ENCODE assay signal across 8 mouse cellular contexts in the genomic region with DNA sequence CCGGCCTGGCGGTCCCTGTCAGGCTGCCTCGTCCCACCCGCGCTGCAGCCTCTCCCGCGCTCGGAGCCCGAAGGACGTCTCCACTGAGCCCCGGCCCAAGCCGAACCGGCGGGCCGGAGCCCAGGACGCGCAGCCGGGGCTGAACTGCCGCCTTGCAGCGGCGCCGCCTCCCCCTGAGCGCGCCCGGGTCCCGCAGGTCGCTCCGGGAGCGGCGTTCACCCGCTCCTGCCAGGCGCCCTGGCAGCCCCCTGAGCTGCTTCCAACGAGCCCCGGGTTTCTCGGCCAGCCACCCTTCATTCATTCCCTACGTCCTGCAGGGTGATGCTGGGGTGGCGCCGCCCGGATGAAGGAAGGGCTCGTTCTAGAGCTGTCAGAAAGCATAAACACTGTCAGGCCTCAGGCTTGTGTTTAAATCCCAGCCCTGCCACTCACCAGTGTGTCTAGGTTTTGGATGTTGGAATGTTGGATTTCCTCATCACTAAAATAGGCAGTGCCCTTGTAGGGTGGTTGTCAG. TPM values are rescaled to one million over a fixed set of nuclear protein-coding genes. Genes with fewer than 3 reads are reported as not detected.
DNase-seq lines count a peak whose midpoint lies in the region; ATAC-seq and TF ChIP-seq lines count a peak whose summit lies in the region.

No protein-coding gene starts in this region.

- peak overlapping the region; percentile 98 for H3K9ac ChIP-seq in embryonic facial prominence, embryonic 13.5 days

- H3K79me3 ChIP-seq in C2C12 (ENCODE audit: low read depth): peaks cover 10% of the 10 kb centered on the region

- no peak for TF ChIP-seq CTCF in C2C12 (IDR thresholded peaks at IDR 0.05; ENCODE audit: control insufficient read depth, insufficient read depth, insufficient read length)

- no peaks in the 10 kb centered on the region for H3K27me3 ChIP-seq in heart, embryonic 10.5 days (ENCODE audit: insufficient read depth, poor library complexity, severe bottlenecking)
- no peaks in the 10 kb centered on the region for H3K27me3 ChIP-seq in C2C12 (ENCODE audit: control insufficient read depth, insufficient read depth, insufficient read length)
- no peaks in the 10 kb centered on the region for H3K27me3 ChIP-seq in embryonic facial prominence, embryonic 13.5 days
- no peaks in the 10 kb centered on the region for H3K27me3 ChIP-seq in limb, embryonic 10.5 days (ENCODE audit: low read depth, poor library complexity, severe bottlenecking)
- H3K27me3 ChIP-seq in myocyte (ENCODE audit: control insufficient read depth, insufficient read depth, insufficient read length): no peaks in the 10 kb centered on the region

- WGBS in heart, embryonic 10.5 days: under 1% methylated on average over 40 of the region's 40 CpGs
- under 1% methylated on average over 40 of the region's 40 CpGs for WGBS in embryonic facial prominence, embryonic 13.5 days
- WGBS in limb, embryonic 10.5 days: under 1% methylated on average over 40 of the region's 40 CpGs

- TF ChIP-seq POLR2A in myocyte (IDR thresholded peaks at IDR 0.05; ENCODE audit: insufficient read length, low read depth): no peak

- H3K27ac ChIP-seq in heart, embryonic 10.5 days: peak overlapping the region; percentile 91
- H3K27ac ChIP-seq in embryonic facial prominence, embryonic 13.5 days: peak overlapping the region; percentile 74
- peak overlapping the region; percentile 91 for H3K27ac ChIP-seq in limb, embryonic 10.5 days

- H3K9me3 ChIP-seq in heart, embryonic 10.5 days: no peaks in the 10 kb centered on the region
- H3K9me3 ChIP-seq in embryonic facial prominence, embryonic 13.5 days: no peaks in the 10 kb centered on the region
- H3K9me3 ChIP-seq in limb, embryonic 10.5 days (replicated peaks): no peaks in the 10 kb centered on the region

- peak overlapping the region; percentile 76 for H3K4me2 ChIP-seq in embryonic facial prominence, embryonic 13.5 days
- peak overlapping the region; percentile 74 for H3K4me2 ChIP-seq in myocyte (ENCODE audit: low read depth)

- no peak; the same call in 1 of the 2 replicates for ATAC-seq in embryonic facial prominence, embryonic 13.5 days (ENCODE audit: insufficient number of reproducible peaks, insufficient read depth, low FRiP score, low TSS enrichment, low read depth)

- H3K79me2 ChIP-seq in C2C12 (ENCODE audit: control insufficient read depth, insufficient read depth): peaks cover 36% of the 10 kb centered on the region
- H3K79me2 ChIP-seq in myocyte (ENCODE audit: control insufficient read depth, insufficient read depth): peaks cover 34% of the 10 kb centered on the region

- H3K4me3 ChIP-seq in heart, embryonic 10.5 days: peak overlapping the region; percentile 95
- H3K4me3 ChIP-seq in C2C12 (ENCODE audit: insufficient read depth, poor library complexity, severe bottlenecking) (peak overlapping the region; percentile 64), myocyte (peak overlapping the region; percentile 35)
- H3K4me3 ChIP-seq in embryonic facial prominence, embryonic 13.5 days: peak overlapping the region; percentile 97
- H3K4me3 ChIP-seq in limb, embryonic 10.5 days: peak overlapping the region; percentile 98

- H3K4me1 ChIP-seq in heart, embryonic 10.5 days: peaks cover 18% of the 10 kb centered on the region
- peaks cover 17% of the 10 kb centered on the region for H3K4me1 ChIP-seq in embryonic facial prominence, embryonic 13.5 days
- peaks cover 25% of the 10 kb centered on the region for H3K4me1 ChIP-seq in limb, embryonic 10.5 days

- H3ac ChIP-seq in C2C12 (ENCODE audit: control insufficient read depth, insufficient read length, low read depth) (peak overlapping the region; percentile 93), myocyte (ENCODE audit: control insufficient read depth, insufficient read length) (peak overlapping the region; percentile 82)

- peaks cover 11% of the 10 kb centered on the region for H3K36me3 ChIP-seq in heart, embryonic 10.5 days
- H3K36me3 ChIP-seq in C2C12 (ENCODE audit: control insufficient read depth, insufficient read depth) (peaks cover 4% of the 10 kb centered on the region), myocyte (ENCODE audit: control insufficient read depth, insufficient read depth) (no peaks in the 10 kb centered on the region)
- peaks cover 17% of the 10 kb centered on the region for H3K36me3 ChIP-seq in embryonic facial prominence, embryonic 13.5 days
- peaks cover 13% of the 10 kb centered on the region for H3K36me3 ChIP-seq in limb, embryonic 10.5 days

- no peak for DNase-seq in heart, embryonic 10.5 days (ENCODE audit: low spot score)
- DNase-seq in heart, adult 8-10 months (ENCODE audit: low spot score): no peak
- no peak for DNase-seq in limb, embryonic 10.5 days (ENCODE audit: low spot score)
- DNase-seq in adrenal gland, adult 8-10 months: no peak
- no peak for DNase-seq in adrenal gland, postnatal 10 days

TF ChIP-seq in C2C12, 6 proteins besides CTCF, POLR2A, EP300 and RAD21:
- no peak for TF ChIP-seq MAX (IDR thresholded peaks at IDR 0.05)
- no peak for TF ChIP-seq MYOG (IDR thresholded peaks at IDR 0.05; ENCODE audit: control insufficient read depth, extremely low read depth, insufficient read length)
- TF ChIP-seq FOSL1 (IDR thresholded peaks at IDR 0.05; ENCODE audit: insufficient read depth, low read length, poor library complexity, severe bottlenecking): no peak
- no peak for TF ChIP-seq CEBPB (IDR thresholded peaks at IDR 0.05; ENCODE audit: low read depth)
- TF ChIP-seq MYOD1 (IDR thresholded peaks at IDR 0.05; ENCODE audit: control insufficient read depth, insufficient read length, low read depth): no peak
- no peak for TF ChIP-seq USF1 (IDR thresholded peaks at IDR 0.05; ENCODE audit: low read depth)

TF ChIP-seq in myocyte, 11 proteins besides CTCF, POLR2A, EP300 and RAD21:
- TF ChIP-seq MAX (IDR thresholded peaks at IDR 0.05; ENCODE audit: low read depth) (no peak), TCF12 (IDR thresholded peaks at IDR 0.05; ENCODE audit: insufficient read depth, poor library complexity, severe bottlenecking) (no peak), SRF (IDR thresholded peaks at IDR 0.05; ENCODE audit: control insufficient read depth, insufficient read length, low read depth) (no peak), MYOD1 (IDR thresholded peaks at IDR 0.05; ENCODE audit: control insufficient read depth in 1 of 3, insufficient read length in 2 of 3, low read depth in 2 of 3) (no peak)
TF ChIP-seq in myocyte: peak in this region for 0.

RNA-seq across cellular contexts. Expression of a gene that starts 0.6 kb away (rescaled TPM):
- 52.3 and 52.8 TPM in 2 replicates for polyA plus RNA-seq in heart, embryonic 10.5 days (2016; fragmentation: Nextera tagmentation; extraction: Ambion mirVana)
- total RNA-seq in heart, adult 8-10 months (2022): 10 to 100 TPM; 59.7 to 67.1 (median 62.5) TPM
- polyA plus RNA-seq in C2C12 (2012; fragmentation: generic; extraction: Trizol) (33.7 TPM), myocyte (2012; fragmentation: generic; extraction: Trizol) (35.4 TPM)
- polyA plus RNA-seq in embryonic facial prominence, embryonic 13.5 days (2015; fragmentation: Nextera tagmentation; extraction: Ambion mirVana): 81.6 and 81.7 TPM in 2 replicates
- polyA plus RNA-seq in limb, embryonic 10.5 days (2016; fragmentation: Nextera tagmentation; extraction: Ambion mirVana): 56.4 and 67.5 TPM in 2 replicates
- 100 to 1,000 TPM in 3 of 4 experiments, 10 to 100 TPM in 1; 98.3 to 108 (median 103) TPM for total RNA-seq in adrenal gland, adult 8-10 months (2022)
- total RNA-seq in adrenal gland, postnatal 10 days (2021): 10 to 100 TPM; 54.5 to 55.5 TPM

RNA-seq across cellular contexts. Expression of a gene that starts 16.8 kb away (rescaled TPM):
- 52.5 and 53.1 TPM in 2 replicates for polyA plus RNA-seq in heart, embryonic 10.5 days (2016; fragmentation: Nextera tagmentation; extraction: Ambion mirVana)
- 10 to 100 TPM; 67.1 to 76.1 (median 74.4) TPM for total RNA-seq in heart, adult 8-10 months (2022)
- polyA plus RNA-seq in C2C12 (2012; fragmentation: generic; extraction: Trizol) (27.2 TPM), myocyte (2012; fragmentation: generic; extraction: Trizol) (31.1 TPM)
- 51.1 and 55.7 TPM in 2 replicates for polyA plus RNA-seq in embryonic facial prominence, embryonic 13.5 days (2015; fragmentation: Nextera tagmentation; extraction: Ambion mirVana)
- 61.1 and 64.5 TPM in 2 replicates for polyA plus RNA-seq in limb, embryonic 10.5 days (2016; fragmentation: Nextera tagmentation; extraction: Ambion mirVana)
- 10 to 100 TPM; 64.2 to 73.1 (median 71.8) TPM for total RNA-seq in adrenal gland, adult 8-10 months (2022)
- 10 to 100 TPM; 36.4 to 42.2 TPM for total RNA-seq in adrenal gland, postnatal 10 days (2021)

RNA-seq across cellular contexts. Expression of a gene that starts 24.9 kb away (rescaled TPM):
- polyA plus RNA-seq in heart, embryonic 10.5 days (2016; fragmentation: Nextera tagmentation; extraction: Ambion mirVana): 34.4 and 40.3 TPM in 2 replicates
- 10 to 100 TPM; 16.4 to 20.2 (median 17.7) TPM for total RNA-seq in heart, adult 8-10 months (2022)
- polyA plus RNA-seq in C2C12 (2012; fragmentation: generic; extraction: Trizol) (20.1 TPM), myocyte (2012; fragmentation: generic; extraction: Trizol) (28.3 TPM)
- polyA plus RNA-seq in embryonic facial prominence, embryonic 13.5 days (2015; fragmentation: Nextera tagmentation; extraction: Ambion mirVana): 39.9 and 40.4 TPM in 2 replicates
- 41.8 and 46.1 TPM in 2 replicates for polyA plus RNA-seq in limb, embryonic 10.5 days (2016; fragmentation: Nextera tagmentation; extraction: Ambion mirVana)
- total RNA-seq in adrenal gland, adult 8-10 months (2022): 10 to 100 TPM; 41.1 to 46.6 (median 44.1) TPM
- total RNA-seq in adrenal gland, postnatal 10 days (2021): 10 to 100 TPM; 24.2 to 26.6 TPM

RNA-seq across cellular contexts. Expression of a gene that starts 25.0 kb away (rescaled TPM):
- polyA plus RNA-seq in heart, embryonic 10.5 days (2016; fragmentation: Nextera tagmentation; extraction: Ambion mirVana): 77.8 and 100 TPM in 2 replicates
- total RNA-seq in heart, adult 8-10 months (2022): 10 to 100 TPM; 24.8 to 28.1 (median 26.1) TPM
- polyA plus RNA-seq in C2C12 (2012; fragmentation: generic; extraction: Trizol): 119 TPM
- polyA plus RNA-seq in embryonic facial prominence, embryonic 13.5 days (2015; fragmentation: Nextera tagmentation; extraction: Ambion mirVana): 87.2 and 109 TPM in 2 replicates
- 122 and 143 TPM in 2 replicates for polyA plus RNA-seq in limb, embryonic 10.5 days (2016; fragmentation: Nextera tagmentation; extraction: Ambion mirVana)
- polyA plus RNA-seq in myocyte (2012; fragmentation: generic; extraction: Trizol): 81.4 TPM
- 10 to 100 TPM; 46.5 to 53.0 (median 48.8) TPM for total RNA-seq in adrenal gland, adult 8-10 months (2022)
- 10 to 100 TPM; 32.9 to 48.6 TPM for total RNA-seq in adrenal gland, postnatal 10 days (2021)

RNA-seq across cellular contexts. Expression of a gene that starts 33.8 kb away (rescaled TPM):
- polyA plus RNA-seq in heart, embryonic 10.5 days (2016; fragmentation: Nextera tagmentation; extraction: Ambion mirVana): 1.7 TPM in 1 of 2 replicates, not detected in the other
- total RNA-seq in heart, adult 8-10 months (2022): not detected
- polyA plus RNA-seq in C2C12 (2012; fragmentation: generic; extraction: Trizol): not detected
- polyA plus RNA-seq in embryonic facial prominence, embryonic 13.5 days (2015; fragmentation: Nextera tagmentation; extraction: Ambion mirVana): not detected in 2 replicates
- polyA plus RNA-seq in limb, embryonic 10.5 days (2016; fragmentation: Nextera tagmentation; extraction: Ambion mirVana): 0.34 TPM in 1 of 2 replicates, not detected in the other
- polyA plus RNA-seq in myocyte (2012; fragmentation: generic; extraction: Trizol): not detected
- not detected for total RNA-seq in adrenal gland, adult 8-10 months (2022)
- not detected for total RNA-seq in adrenal gland, postnatal 10 days (2021)

Comparison
In these comparisons a context has a peak if more than half of its experiments do, and no peak if none do; other contexts are left out.
1. H3K4me3 ChIP-seq: peak in every context shown above with its lines; median percentile 98 in limb, embryonic 10.5 days; 97 in embryonic facial prominence, embryonic 13.5 days; 95 in heart, embryonic 10.5 days; 64 in C2C12; 35 in myocyte.